Mouse (Mus musculus) gonadal fat pad, adult 2 months (tissue): ENCODE results near the gene Diaph2. TPM values are rescaled to one million over a fixed set of nuclear protein-coding genes. Genes with fewer than 3 reads are reported as not detected.
"Not testable (repeated sequence)": the region's sequence is repeated elsewhere in the genome, so short reads cannot be mapped to it uniquely, and the experiment has no call there.

ENCODE experiments used
- DNase-seq: peaks from one replicate; pipeline ENCODE4 v3.0.0-alpha.2; 2012; ENCODE audit warnings: low read depth
- polyA plus RNA-seq: library from polyadenylated mRNA; depleted of rRNA; stranded (reverse); fragments of >200 nt; gene quantifications from 2 replicates; pipeline ENCODE4 v1.2.3, GENCODE M21; 2012

Gene Diaph2
- polyA plus RNA-seq, 1 experiment: 3.5 TPM

DNA sequence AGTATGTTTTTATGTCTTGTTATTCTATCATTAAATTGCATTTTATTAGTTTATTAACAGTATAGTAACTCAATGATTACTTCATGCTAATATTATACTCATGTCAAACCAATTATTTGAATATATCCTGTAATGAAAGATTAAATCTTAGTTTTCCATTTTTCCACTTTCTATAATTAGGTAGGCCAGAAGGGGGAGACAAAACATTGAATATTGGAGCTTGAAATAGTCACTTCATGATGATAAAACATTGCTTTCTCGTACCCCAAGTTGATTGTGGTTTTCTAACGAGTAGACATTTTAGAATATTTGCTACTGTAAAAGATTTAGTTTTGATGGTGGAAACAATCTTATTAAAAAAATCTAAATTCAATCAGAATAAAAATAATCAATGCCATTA is 82.4 kb downstream of the Diaph2 start:
- no peak for DNase-seq

DNA sequence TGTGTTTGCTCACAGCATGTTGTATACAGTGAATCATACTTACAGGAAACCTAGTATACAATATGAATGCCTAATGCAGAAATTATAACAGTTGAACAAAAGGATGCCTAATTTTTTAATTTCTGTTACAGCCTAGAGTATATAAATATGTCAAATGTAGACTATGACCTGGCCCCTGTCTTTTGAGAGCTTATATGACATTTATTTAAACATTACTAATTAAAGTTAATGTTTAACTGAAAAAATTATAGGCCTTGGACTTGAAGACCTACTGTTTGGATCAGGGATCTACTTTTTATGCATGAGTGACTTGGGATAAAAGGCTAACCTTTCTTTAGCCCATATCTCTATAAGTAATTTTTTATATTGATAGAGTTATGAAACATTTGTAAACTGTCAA is 84.3 kb downstream of the Diaph2 start:
- DNase-seq: no peak

DNA sequence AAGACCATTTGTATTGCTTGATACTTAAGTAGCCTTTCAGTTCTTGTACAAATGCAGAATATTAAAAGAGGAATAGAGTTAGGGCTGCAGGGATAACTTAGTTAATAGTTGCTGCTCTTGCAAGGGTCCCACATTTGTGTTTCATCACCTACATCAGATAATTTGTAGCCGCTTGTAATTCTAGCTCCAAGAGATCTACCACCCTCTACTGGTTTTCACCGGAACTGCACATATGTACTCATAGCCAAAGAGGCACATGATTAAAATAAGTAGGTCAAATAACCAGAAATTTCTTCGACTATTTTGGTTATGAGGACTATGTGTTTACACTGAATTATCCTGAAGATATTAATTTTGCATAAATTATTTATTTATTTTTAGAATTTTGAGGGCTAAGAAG is 134.9 kb downstream of the Diaph2 start:
- no peak for DNase-seq

DNA sequence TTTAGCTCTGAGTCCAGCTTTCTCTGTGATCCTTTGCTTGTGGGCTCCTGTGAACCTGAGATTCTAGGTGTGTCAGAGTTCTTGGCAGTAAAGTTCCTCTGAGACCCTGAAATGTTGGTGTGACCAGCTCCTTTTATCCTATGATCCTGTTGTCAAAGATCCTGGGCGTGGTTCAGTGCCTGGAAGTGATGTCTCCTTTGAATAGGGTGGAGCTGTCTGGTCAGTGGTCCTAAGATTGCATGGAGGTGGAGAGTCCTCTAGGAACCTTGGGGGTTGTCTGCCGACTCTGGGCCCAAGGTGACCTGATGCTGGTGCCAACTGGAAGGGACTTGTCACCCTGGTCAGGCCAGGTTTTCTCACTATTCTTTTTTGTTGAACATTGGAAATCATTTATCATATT is 176.3 kb downstream of the Diaph2 start:
- no peak for DNase-seq

DNA sequence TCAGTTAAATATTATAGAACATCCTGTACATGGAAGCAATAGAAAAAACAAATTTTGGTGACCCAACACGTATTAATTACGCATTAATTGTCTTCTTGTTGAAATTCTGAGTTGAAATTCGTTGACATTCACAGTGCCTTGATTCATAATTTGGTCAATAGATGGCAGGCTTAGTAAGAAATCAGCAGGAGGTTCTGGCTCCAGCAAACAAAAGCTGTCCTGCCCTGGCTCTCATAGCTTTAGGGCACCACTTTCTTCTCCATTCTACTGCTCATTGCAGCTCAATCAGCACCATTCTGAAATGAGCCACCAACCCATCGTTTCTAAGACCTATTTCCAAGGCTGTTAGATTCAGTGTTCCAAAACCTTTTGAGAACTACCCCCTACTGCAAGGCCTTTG is 225.3 kb downstream of the Diaph2 start:
- no peak for DNase-seq

DNA sequence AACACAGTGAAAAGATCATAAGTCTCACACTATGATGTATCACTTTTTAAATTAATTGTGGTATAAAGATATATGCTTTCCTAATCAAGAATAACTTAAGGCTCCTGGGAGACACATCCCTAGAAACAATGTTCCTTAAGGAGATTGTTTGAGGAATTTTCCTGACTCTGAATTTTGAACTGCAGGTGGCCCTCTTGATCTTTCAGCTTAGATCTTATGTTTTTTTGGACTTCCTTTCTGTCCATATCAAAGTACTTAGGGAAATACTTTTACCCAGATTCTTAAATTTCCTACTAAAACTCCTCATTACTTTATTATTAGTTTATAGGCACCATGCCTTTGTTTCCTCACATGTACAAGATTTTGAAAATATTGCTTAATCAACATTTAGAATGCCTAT is 258.7 kb downstream of the Diaph2 start:
- no peak for DNase-seq

DNA sequence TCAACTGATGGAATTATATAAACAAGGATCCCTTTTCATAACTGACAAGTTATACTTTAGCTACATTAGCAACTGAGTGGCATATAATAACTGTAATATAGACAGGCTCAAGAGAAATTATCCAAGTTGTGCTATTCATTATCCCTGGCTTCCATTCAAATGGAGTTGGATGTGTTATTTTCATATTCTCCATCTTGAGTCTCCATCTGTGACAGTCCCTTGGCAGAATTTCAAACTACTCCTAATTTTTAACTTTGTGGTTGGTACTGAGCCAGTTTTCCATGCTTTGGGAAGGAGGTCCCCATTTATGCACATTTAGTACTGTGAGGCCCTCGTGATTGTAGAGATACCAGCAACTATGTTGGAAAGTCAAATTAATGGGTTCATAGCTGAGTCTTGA is 270.2 kb downstream of the Diaph2 start:
- DNase-seq: no peak

DNA sequence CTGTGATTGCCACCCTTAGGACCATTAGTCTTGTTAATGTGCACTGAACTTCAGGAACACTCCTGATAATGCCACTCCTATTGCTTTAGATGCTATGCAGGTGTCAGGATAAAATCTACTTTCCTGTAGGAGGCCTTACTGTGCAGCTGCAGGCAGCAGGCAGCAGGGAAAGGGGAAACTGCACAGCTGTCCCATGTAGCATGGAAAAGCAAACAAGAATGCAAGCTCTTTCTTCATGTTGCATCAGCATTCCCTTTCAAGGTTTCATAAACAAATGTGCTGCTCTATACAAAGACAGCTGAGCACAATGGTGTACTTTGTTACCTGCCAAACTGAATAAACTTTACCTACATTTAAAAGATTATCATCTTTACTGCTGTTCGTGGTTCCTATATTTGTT is 295.0 kb downstream of the Diaph2 start:
- no peak for DNase-seq

DNA sequence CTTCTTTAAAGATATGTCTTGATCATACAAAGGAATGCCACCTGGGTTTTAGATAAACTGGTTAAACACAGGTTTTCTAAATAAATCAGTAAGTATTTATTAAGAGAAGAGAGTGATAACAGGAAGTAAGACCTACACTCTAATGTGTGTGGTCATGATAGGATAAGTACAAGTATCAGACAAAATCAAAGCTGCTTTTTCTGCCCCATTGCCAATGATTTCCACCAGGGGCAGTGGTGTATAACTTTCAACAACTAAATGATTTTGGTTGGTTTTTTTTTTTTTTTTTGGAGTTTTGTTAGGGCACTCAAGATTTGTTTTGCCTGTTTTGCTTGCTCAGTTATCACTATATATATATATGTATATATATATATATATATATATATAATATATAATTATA is 399.7 kb downstream of the Diaph2 start:
- no peak for DNase-seq

DNA sequence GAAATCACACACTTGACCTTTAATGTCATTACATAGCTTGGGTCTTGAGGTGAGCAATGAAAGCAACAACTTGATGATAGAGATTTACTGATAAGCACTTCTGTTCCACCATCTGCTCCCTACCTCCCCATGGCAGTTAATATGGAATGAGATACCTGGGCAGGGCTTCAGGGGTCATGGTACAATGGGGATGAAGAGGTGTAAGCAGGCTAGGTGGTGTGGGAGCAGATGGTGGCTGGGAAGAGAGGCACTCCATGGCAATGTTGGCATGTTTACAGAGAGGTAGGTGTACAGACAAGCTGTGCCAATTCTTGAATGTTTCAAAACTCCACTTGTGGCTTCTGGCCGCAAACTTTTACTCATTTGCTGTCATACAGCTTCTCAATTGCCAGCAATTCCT is 402.6 kb downstream of the Diaph2 start:
- peak; percentile 3 for DNase-seq

DNA sequence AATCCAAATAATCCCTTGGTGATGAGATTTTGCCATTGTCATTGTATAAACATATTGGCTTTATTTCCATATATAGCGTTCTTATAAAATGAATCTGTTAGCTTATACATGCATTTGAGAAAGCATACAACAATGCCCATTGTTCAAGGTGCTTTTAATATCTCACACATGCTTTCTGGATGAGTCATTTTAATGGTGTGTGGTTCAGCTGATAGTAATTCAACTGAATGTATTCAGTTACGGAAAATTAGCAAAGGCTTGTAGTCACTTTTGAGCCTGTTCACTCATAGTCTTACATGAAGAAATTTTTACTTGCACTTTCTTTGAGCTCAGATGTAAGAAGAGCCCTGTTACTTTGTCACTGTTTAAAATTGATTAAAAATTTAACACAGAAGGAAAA is 423.6 kb downstream of the Diaph2 start:
- no peak for DNase-seq

DNA sequence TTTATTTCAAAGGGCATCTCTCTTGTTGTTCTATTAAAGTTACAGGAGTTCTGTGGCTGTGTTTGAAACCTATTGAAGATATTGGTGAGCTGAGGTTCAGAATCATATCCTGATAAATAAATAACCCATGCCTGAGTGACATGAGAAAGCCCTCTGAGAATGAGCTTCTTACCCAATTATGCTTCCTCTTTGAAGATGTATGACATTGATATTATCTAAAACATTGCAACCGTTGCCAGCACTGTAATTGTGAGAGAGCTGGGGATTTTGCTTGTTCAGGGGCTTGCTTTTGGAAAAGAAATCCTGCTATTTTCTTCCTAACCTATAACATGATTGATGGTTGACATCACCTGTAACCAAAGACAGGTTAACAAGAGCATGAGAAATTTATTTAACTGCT is 438.3 kb downstream of the Diaph2 start:
- no peak for DNase-seq

DNA sequence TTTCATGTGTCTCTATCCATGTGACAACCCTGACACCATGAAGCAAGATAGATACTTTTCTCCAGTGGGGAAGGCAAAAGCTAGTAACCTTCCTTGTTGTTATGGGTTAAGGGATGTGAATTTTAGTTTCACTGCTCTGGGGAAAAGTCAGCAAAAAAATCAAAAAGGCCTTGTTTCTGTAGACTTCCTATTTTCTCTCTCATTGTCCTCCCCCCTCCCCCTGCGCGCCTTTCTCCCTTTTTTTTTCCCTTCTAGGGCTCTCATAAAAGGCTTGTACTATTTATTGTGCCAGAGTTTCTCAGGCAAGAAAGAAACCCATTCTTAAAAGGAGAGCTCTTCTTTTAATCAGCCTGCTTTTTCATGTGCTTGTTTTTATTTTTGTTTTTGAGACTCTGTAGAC is 438.9 kb downstream of the Diaph2 start:
- no peak for DNase-seq

DNA sequence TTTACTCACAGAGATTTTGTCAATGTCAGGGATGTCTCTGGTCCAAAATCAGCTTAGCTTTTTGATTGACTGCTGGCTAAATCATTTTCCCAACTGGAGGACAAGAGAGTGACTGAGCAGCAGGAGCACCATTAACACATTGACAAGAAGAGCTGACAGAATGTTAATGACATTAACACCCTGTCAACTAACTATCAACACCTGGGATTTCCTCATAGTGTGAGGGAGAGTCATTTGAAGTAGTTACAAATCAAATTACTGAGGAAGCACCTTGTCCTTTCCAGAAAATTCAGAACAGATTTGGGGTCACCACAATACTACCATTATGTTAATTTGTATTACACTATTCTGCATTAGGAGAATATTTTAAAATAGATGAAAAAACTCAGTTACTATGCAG is 439.7 kb downstream of the Diaph2 start:
- no peak for DNase-seq

DNA sequence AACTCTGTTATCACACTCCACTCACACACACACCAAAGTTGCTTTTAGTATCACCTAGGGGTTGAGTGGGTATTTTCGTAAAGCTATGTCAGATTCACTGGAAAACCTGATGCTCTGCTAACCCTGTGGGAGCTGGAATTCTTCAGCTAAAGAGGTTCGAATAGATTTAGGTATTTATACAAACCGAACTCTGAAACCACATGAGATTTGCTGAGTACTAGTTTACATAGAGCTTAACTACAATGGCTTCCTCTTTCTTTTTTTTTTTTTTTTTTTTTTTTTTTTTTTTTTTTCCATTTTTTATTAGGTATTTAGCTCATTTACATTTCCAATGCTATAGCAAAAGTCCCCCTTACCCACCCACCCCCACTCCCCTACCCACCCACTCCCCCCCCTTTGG is 447.9 kb downstream of the Diaph2 start:
- not testable (repeated sequence) for DNase-seq

DNA sequence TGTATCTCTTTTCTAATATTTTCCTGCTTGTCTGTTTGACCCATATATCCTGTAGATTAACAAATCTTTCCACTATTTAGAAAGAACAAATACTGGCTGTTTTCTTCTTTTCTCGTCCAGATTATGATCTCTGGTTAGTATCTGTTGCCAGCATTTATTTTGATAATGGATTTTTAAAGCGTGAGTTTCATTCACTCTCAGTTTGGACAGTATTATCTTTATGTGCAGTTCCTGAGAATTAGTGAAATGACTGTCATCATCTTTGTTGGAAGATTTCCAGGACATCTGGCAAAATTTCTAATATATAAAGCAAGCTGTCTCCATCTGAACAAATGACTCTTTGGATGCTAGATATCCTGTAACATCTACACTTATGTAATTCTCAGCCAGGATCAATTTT is 455.7 kb downstream of the Diaph2 start:
- no peak for DNase-seq

DNA sequence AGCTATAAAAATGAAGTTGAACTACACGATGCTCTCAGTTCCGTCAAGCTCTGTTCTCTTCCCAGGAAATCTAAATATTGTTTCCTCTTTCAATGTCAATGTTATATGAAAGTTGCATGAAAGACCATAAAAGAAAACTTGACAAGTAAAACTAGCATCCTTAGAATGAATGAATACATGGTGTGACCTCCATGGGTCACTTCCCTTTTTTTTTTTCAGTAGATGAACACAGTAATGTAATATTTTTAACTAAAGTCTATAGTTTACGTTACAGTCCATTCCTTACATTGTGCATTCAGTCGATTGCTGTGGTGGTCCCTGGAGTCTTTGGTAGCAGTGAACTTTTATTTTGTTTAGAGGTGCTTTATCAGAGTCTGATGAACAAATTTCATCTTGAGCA is 462.7 kb downstream of the Diaph2 start:
- no peak for DNase-seq

DNA sequence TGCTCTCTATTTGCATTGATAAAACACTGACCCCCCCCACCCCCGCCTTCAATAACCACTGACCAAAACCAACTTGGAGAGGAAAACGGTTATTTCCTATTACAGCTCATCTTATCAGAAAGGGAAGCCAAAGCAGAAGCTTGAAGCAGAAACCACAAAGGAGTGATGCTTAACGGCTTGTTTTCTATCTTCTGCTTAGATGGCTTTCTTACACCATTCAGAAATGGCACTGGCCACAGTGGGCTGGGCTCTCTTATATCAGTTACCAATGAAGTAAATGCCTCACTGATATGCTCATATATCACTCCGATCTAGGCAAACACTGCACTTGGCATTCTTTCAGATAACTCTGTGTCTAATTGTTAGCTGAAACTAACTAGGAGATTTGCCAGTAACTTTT is 463.2 kb downstream of the Diaph2 start:
- no peak for DNase-seq

DNA sequence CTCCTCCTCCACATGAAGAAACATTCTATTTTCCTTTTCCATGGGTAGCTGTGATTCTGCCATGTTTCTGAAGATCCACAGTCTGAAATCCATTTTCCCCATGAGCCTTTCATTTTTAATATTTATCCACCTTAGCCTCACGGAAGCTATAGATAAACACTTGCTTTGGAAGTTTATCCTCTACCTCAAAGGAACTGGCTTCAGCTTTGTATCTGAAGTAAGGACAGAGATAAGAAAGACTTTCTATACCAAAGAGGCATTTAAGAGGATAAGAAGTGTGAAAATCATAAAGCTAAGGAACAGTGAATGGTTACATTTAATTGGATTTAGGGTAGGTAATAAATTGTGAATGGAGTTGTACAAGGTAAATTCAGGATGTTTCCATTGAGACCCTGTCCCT is 480.5 kb downstream of the Diaph2 start:
- no peak for DNase-seq

DNA sequence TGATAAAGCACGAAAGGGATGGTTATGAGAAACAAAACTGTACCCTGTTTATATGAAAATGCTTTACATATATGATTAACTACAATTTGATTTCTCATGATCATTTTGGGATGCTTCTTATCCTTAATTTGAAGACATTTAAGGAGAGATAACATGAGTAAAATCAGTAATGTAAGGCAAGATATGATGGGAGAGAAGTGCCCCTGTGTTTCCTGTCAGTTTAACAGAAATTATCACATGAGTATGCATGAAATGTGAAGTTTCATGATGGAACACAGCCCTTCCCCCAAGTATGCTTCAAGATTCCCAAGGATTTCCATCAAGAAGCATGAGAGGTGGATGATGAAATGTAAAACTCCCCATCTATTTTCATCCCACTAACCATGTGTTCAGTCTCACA is 485.6 kb downstream of the Diaph2 start:
- DNase-seq: no peak

DNA sequence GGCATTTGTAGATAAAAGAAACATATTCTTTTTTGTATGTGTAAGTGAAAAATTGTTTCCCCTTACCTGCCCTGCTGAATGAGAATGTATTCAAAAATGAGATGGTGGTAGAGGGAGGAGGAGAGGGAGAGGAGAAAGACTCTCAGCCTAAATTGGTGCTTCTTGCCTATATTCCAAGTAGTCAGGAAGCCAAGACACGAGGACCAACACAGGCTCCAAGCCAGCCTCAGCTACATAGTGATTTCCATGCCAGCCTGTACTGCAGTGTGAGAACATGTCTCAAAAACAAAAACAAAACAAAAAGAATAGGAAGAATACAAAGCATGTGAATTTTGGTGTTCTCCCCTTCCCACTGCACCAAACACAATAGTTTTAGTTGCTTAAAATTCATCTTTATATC is 497.1 kb downstream of the Diaph2 start:
- no peak for DNase-seq

DNA sequence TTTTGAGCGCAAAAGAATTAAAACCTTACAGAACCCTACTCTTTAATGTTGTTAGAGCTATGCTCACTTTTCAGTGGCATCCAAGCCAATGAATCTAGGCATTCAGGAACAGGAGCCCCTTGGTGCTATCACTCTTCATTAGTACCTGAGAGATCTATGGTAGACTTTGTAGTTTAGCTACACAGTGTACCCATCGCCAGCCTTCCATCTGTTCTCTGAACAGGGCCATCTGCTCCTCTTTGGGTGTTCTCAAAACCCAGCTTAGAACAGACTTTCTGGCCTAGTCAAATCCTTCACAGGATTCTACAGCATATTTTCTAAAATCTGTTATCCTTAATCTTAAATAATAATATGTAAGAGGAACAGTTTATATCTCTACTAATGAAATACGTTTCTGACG is 504.1 kb downstream of the Diaph2 start:
- DNase-seq: no peak

DNA sequence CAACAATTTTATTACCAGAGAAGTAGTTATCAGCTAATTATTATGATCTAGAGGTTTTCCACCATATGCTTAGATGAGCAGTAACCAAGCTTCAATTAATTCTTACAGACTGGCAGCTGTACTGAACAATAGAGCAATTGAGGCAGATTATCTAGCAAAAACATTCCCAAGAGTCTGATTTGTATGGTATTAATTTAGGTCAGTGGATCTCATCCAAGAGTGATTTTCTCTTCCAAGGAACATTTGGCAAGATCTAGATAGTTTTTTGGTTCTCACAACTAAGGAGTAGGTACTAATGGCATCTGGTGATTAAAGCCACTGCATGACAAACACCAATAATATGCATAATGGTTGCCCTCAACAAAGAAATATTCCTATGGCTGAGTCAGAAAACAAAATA is 516.2 kb downstream of the Diaph2 start:
- no peak for DNase-seq

DNA sequence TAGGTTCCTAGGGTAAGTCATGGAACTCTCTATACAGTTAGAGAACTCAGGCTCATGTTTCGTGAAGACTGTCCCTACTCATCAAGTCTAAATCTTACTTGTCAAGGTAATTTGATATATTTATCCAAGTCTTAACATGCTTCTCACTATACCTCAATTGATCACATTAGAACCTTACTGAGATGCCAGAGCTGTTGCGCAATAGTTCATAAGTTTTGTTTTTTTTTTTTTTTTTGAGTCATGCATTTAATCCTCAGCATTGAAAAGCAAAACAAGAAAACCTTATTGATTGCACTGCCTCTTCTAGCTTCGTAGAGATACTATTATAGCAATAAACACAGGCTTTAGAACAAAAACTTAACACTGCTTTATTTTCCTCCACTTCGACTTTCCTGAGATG is 529.6 kb downstream of the Diaph2 start:
- no peak for DNase-seq

DNA sequence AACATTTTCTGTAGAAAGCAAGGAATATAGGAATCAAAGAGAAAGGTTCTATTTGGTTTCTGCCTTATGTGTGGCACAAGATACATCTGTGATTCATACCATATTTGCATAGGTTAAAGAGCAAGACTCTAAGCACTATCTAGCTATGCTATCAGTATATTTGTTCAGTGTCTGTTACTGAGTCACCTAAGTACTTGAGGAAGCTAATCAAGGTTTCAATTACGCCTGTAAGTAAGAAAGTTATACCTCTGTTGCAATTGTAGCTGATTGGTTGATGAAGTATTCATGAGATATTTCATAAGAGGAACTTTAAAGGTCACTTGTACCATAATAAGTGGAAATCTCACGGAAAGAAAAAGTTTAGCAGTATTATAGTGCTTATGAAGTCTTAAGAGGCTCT is 531.9 kb downstream of the Diaph2 start:
- DNase-seq: no peak
